ENCODE assay signal across 10 mouse cellular contexts in the genomic region with DNA sequence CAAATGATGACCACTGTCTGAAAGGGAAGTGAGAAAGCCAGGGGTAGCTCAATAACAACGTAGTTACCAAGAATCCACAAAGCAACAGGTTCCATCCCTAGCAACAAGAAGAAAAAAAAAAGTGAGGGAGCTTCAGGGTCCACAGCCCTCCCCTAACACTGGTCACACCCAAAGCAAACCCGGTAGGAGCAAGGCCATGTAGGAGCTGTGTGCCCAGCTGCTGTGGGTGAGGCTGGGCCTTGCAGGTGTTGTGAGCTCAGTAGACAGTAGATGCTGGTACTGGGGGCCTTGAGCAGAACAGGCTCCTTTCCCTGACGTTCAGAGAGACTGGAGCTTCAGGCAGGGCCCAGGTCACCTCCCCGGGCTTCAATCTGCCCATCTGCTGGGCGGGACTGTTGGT. TPM values are rescaled to one million over a fixed set of nuclear protein-coding genes. Genes with fewer than 3 reads are reported as not detected.
DNase-seq lines count a peak whose midpoint lies in the region; ATAC-seq and TF ChIP-seq lines count a peak whose summit lies in the region.
"Had no signal": no experiment of that assay in that cellular context is flagged by ENCODE, and none has a peak within 500 bp of the region (broad histone marks: within the 10 kb centered on the region; RNA-seq: fewer than 3 reads in every experiment).

No protein-coding gene starts in this region.

- WGBS in hindbrain, embryonic 11.5 days = 65% methylated on average over 5 of the region's 5 CpGs
- 64% methylated on average over 5 of the region's 5 CpGs for WGBS in hindbrain, embryonic 16.5 days
- 70% methylated on average over 5 of the region's 5 CpGs for WGBS in midbrain, embryonic 12.5 days
- 62% methylated on average over 5 of the region's 5 CpGs for WGBS in midbrain, postnatal 0 days
- WGBS in neural tube, embryonic 15.5 days = 62% methylated on average over 5 of the region's 5 CpGs

- no peaks in the 10 kb centered on the region for H3K36me3 ChIP-seq in hindbrain, embryonic 11.5 days (ENCODE audit: control insufficient read depth, insufficient read depth, low read length)
- no peaks in the 10 kb centered on the region for H3K36me3 ChIP-seq in hindbrain, embryonic 16.5 days (ENCODE audit: control insufficient read depth, insufficient read depth, low read length)
- no peaks in the 10 kb centered on the region for H3K36me3 ChIP-seq in midbrain, embryonic 12.5 days
- H3K36me3 ChIP-seq in midbrain, postnatal 0 days (ENCODE audit: insufficient read depth, low read length) = no peaks in the 10 kb centered on the region
- H3K36me3 ChIP-seq in neural tube, embryonic 15.5 days = no peaks in the 10 kb centered on the region

- H3K4me1 ChIP-seq in hindbrain, embryonic 11.5 days (replicated peaks; ENCODE audit: control insufficient read depth, insufficient read depth, low read length) = peaks cover 3% of the 10 kb centered on the region
- no peaks in the 10 kb centered on the region for H3K4me1 ChIP-seq in hindbrain, embryonic 16.5 days (ENCODE audit: control insufficient read depth, insufficient read depth, low read depth, low read length)
- H3K4me1 ChIP-seq in midbrain, embryonic 12.5 days = peaks cover 27% of the 10 kb centered on the region
- 0 out of 2 replicates have a peak, but pooled peaks cover 2% of the 10 kb centered on the region for H3K4me1 ChIP-seq in midbrain, postnatal 0 days (ENCODE audit: insufficient read depth, low read length)
- peaks cover 9% of the 10 kb centered on the region; the same call in 1 of the 2 replicates for H3K4me1 ChIP-seq in neural tube, embryonic 15.5 days

- H3K4me2 ChIP-seq in hindbrain, embryonic 11.5 days (replicated peaks; ENCODE audit: low read depth, low read length) = no peak overlapping the region
- no peak overlapping the region for H3K4me2 ChIP-seq in hindbrain, embryonic 16.5 days (ENCODE audit: low read length)
- 0 out of 2 replicates have a peak overlapping the region, but pooled peaks have one; percentile 7 for H3K4me2 ChIP-seq in midbrain, embryonic 12.5 days (replicated peaks)
- H3K4me2 ChIP-seq in midbrain, postnatal 0 days (ENCODE audit: low read depth, low read length, poor library complexity, severe bottlenecking) = no peak overlapping the region
- H3K4me2 ChIP-seq in neural tube, embryonic 15.5 days = no peak overlapping the region

- no peak for DNase-seq in hindbrain, embryonic 11.5 days (ENCODE audit: low spot score)
- DNase-seq in midbrain, postnatal 0 days (ENCODE audit: low spot score) = no peak
- no peak for DNase-seq in adrenal gland, postnatal 36 days

- H3K4me3 ChIP-seq in hindbrain, embryonic 11.5 days (ENCODE audit: low read depth, low read length) = no peak overlapping the region
- no peak overlapping the region for H3K4me3 ChIP-seq in hindbrain, embryonic 16.5 days (ENCODE audit: low read length)
- H3K4me3 ChIP-seq in midbrain, embryonic 12.5 days = no peak overlapping the region
- no peak overlapping the region for H3K4me3 ChIP-seq in midbrain, postnatal 0 days (ENCODE audit: low read depth, low read length)
- no peak overlapping the region for H3K4me3 ChIP-seq in neural tube, embryonic 15.5 days (replicated peaks)

- ATAC-seq in hindbrain, embryonic 11.5 days (ENCODE audit: low FRiP score) = peak; percentile 28; the same call in 1 of the 2 replicates
- no peak for ATAC-seq in hindbrain, embryonic 16.5 days
- ATAC-seq in midbrain, embryonic 12.5 days (ENCODE audit: low FRiP score, low read depth) = no peak
- no peak for ATAC-seq in midbrain, postnatal 0 days (ENCODE audit: low FRiP score)
- peak; percentile 43 for ATAC-seq in granulocyte monocyte progenitor cell, adult 5-6 weeks (replicated peaks; ENCODE audit: poor library complexity, severe bottlenecking)
- ATAC-seq in neural tube, embryonic 15.5 days (ENCODE audit: low FRiP score) = peak; percentile 40; the same call in 1 of the 2 replicates
- ATAC-seq in inflammation-experienced regulatory T-cells, adult 6 months = no peak

- H3K9ac ChIP-seq in hindbrain, embryonic 11.5 days (ENCODE audit: low read depth, low read length) = no peak overlapping the region
- no peak overlapping the region for H3K9ac ChIP-seq in hindbrain, embryonic 16.5 days (ENCODE audit: low read depth, low read length)
- H3K9ac ChIP-seq in midbrain, embryonic 12.5 days (replicated peaks) = 0 out of 2 replicates have a peak overlapping the region, but pooled peaks have one; percentile 11
- H3K9ac ChIP-seq in midbrain, postnatal 0 days (replicated peaks; ENCODE audit: low read length, poor library complexity, severe bottlenecking) = no peak overlapping the region
- 0 out of 2 replicates have a peak overlapping the region, but pooled peaks have one; percentile 7 for H3K9ac ChIP-seq in neural tube, embryonic 15.5 days (replicated peaks)

- no peaks in the 10 kb centered on the region for H3K9me3 ChIP-seq in hindbrain, embryonic 11.5 days (ENCODE audit: control insufficient read depth, low read length)
- H3K9me3 ChIP-seq in hindbrain, embryonic 16.5 days (ENCODE audit: control insufficient read depth, low read length) = no peaks in the 10 kb centered on the region
- H3K9me3 ChIP-seq in midbrain, embryonic 12.5 days = no peaks in the 10 kb centered on the region
- no peaks in the 10 kb centered on the region for H3K9me3 ChIP-seq in midbrain, postnatal 0 days (ENCODE audit: low read length)
- H3K9me3 ChIP-seq in neural tube, embryonic 15.5 days (replicated peaks) = no peaks in the 10 kb centered on the region

- H3K27me3 ChIP-seq in hindbrain, embryonic 11.5 days (ENCODE audit: control insufficient read depth, insufficient read depth, low read length) = no peaks in the 10 kb centered on the region
- no peaks in the 10 kb centered on the region for H3K27me3 ChIP-seq in hindbrain, embryonic 16.5 days (replicated peaks; ENCODE audit: control insufficient read depth, insufficient read depth, low read length)
- H3K27me3 ChIP-seq in midbrain, embryonic 12.5 days = peaks cover 13% of the 10 kb centered on the region; the same call in 1 of the 2 replicates
- no peaks in the 10 kb centered on the region for H3K27me3 ChIP-seq in midbrain, postnatal 0 days (ENCODE audit: insufficient read depth, low read length)
- H3K27me3 ChIP-seq in neural tube, embryonic 15.5 days (replicated peaks) = no peaks in the 10 kb centered on the region

- no peak for TF ChIP-seq CTCF in midbrain, postnatal 0 days (IDR thresholded peaks at IDR 0.05)

- H3K27ac ChIP-seq in hindbrain, embryonic 11.5 days (ENCODE audit: low read depth, low read length) = peak overlapping the region; percentile 82; the same call in 1 of the 2 replicates
- no peak overlapping the region for H3K27ac ChIP-seq in hindbrain, embryonic 16.5 days (ENCODE audit: low read depth, low read length)
- peak overlapping the region; percentile 35; the same call in 1 of the 2 replicates for H3K27ac ChIP-seq in midbrain, embryonic 12.5 days (replicated peaks)
- H3K27ac ChIP-seq in midbrain, postnatal 0 days (ENCODE audit: low read depth, low read length) = no peak overlapping the region
- H3K27ac ChIP-seq in neural tube, embryonic 15.5 days (replicated peaks) = no peak overlapping the region

RNA-seq across cellular contexts. Expression of a gene that starts 36.0 kb away (rescaled TPM):
- polyA plus RNA-seq in hindbrain, embryonic 11.5 days (2014; fragmentation: Nextera tagmentation; extraction: Ambion mirVana) = 6.0 and 7.0 TPM in 2 replicates
- 92.7 and 96.1 TPM in 2 replicates for polyA plus RNA-seq in hindbrain, embryonic 16.5 days (2015; fragmentation: Nextera tagmentation; extraction: Ambion mirVana)
- 9.7 and 12.0 TPM in 2 replicates for polyA plus RNA-seq in midbrain, embryonic 12.5 days (2016; fragmentation: Nextera tagmentation; extraction: Ambion mirVana)
- 118 and 132 TPM in 2 replicates for total RNA-seq in midbrain, postnatal 0 days (2014; rRNA removed)
- 124 and 126 TPM in 2 replicates for polyA plus RNA-seq in midbrain, postnatal 0 days (2015; fragmentation: Nextera tagmentation; extraction: Ambion mirVana)
- not detected in 2 replicates for total RNA-seq in granulocyte monocyte progenitor cell, adult 5-6 weeks (2014; fragmentation: Nextera tagmentation)
- total RNA-seq in granulocyte monocyte progenitor cell, adult 5-6 weeks (2017) = not detected in 2 replicates
- 69.0 and 84.0 TPM in 2 replicates for polyA plus RNA-seq in neural tube, embryonic 15.5 days (2015; fragmentation: Nextera tagmentation; extraction: Ambion mirVana)
- total RNA-seq in adrenal gland, postnatal 36 days (2021) = 1 to 10 TPM; 4.3 to 5.6 TPM
- not detected for polyA plus RNA-seq in inflammation-experienced regulatory T-cells, adult 6 months (2017; shearing (Covaris generic))
- total RNA-seq: megakaryocyte, adult 5-6 weeks had no signal
- polyA plus RNA-seq: activated CD4-positive, CD25-positive, alpha-beta regulatory T cell, adult 4 months had no signal

RNA-seq across cellular contexts. Expression of a gene that starts 36.1 kb away (rescaled TPM):
- 1.2 and 1.4 TPM in 2 replicates for polyA plus RNA-seq in hindbrain, embryonic 11.5 days (2014; fragmentation: Nextera tagmentation; extraction: Ambion mirVana)
- polyA plus RNA-seq in hindbrain, embryonic 16.5 days (2015; fragmentation: Nextera tagmentation; extraction: Ambion mirVana) = 1.0 and 1.1 TPM in 2 replicates
- 1.2 and 1.3 TPM in 2 replicates for polyA plus RNA-seq in midbrain, embryonic 12.5 days (2016; fragmentation: Nextera tagmentation; extraction: Ambion mirVana)
- total RNA-seq in midbrain, postnatal 0 days (2014; rRNA removed) = 3.6 and 3.7 TPM in 2 replicates
- 1.3 TPM in 2 replicates for polyA plus RNA-seq in midbrain, postnatal 0 days (2015; fragmentation: Nextera tagmentation; extraction: Ambion mirVana)
- total RNA-seq in granulocyte monocyte progenitor cell, adult 5-6 weeks (2014; fragmentation: Nextera tagmentation) = 18.1 and 23.3 TPM in 2 replicates
- 3.6 and 7.8 TPM in 2 replicates for total RNA-seq in granulocyte monocyte progenitor cell, adult 5-6 weeks (2017)
- 1.7 and 2.5 TPM in 2 replicates for polyA plus RNA-seq in neural tube, embryonic 15.5 days (2015; fragmentation: Nextera tagmentation; extraction: Ambion mirVana)
- 10 to 100 TPM; 23.3 to 27.7 TPM for total RNA-seq in adrenal gland, postnatal 36 days (2021)
- polyA plus RNA-seq in inflammation-experienced regulatory T-cells, adult 6 months (2017; shearing (Covaris generic)) = 10 to 100 TPM in 2 of 3 experiments, 1 to 10 TPM in 1; 9.8 to 12.8 (median 11.9) TPM

Comparison
In these comparisons a context has a peak if more than half of its experiments do, and no peak if none do; other contexts are left out.
1. ATAC-seq: peak in hindbrain, embryonic 11.5 days (single experiment), granulocyte monocyte progenitor cell, adult 5-6 weeks (single experiment) and neural tube, embryonic 15.5 days (single experiment); none in hindbrain, embryonic 16.5 days (single experiment), midbrain, embryonic 12.5 days (single experiment), midbrain, postnatal 0 days (single experiment) and inflammation-experienced regulatory T-cells, adult 6 months (single experiment).
2. H3K27ac ChIP-seq: peak in hindbrain, embryonic 11.5 days (single experiment) and midbrain, embryonic 12.5 days (single experiment); none in hindbrain, embryonic 16.5 days (single experiment), midbrain, postnatal 0 days (single experiment) and neural tube, embryonic 15.5 days (single experiment).
3. H3K9ac ChIP-seq: peak in midbrain, embryonic 12.5 days (single experiment) and neural tube, embryonic 15.5 days (single experiment); none in hindbrain, embryonic 11.5 days (single experiment), hindbrain, embryonic 16.5 days (single experiment) and midbrain, postnatal 0 days (single experiment).